Mouse (Mus musculus) layer of hippocampus, postnatal 25 days (tissue): ENCODE measurements at regions not wholly inside any gene's neighbourhood (a gene's known extent, or its start where the extent isn't known, plus 50 kb on each side); places are given as distances from the start of the nearest gene placed in this dataset.
"Not testable (repeated sequence)": the region's sequence is repeated elsewhere in the genome, so short reads cannot be mapped to it uniquely, and the experiment has no call there.

Experiments
- DNase-seq, 2 experiments: peaks; one replicate each; pipeline ENCODE4 v3.0.0; 2022; ENCODE audit warnings: mixed read lengths in 2 of 2, low spot score in 1 of 2; ENCODE audit errors: extremely low spot score in 1 of 2

DNA sequence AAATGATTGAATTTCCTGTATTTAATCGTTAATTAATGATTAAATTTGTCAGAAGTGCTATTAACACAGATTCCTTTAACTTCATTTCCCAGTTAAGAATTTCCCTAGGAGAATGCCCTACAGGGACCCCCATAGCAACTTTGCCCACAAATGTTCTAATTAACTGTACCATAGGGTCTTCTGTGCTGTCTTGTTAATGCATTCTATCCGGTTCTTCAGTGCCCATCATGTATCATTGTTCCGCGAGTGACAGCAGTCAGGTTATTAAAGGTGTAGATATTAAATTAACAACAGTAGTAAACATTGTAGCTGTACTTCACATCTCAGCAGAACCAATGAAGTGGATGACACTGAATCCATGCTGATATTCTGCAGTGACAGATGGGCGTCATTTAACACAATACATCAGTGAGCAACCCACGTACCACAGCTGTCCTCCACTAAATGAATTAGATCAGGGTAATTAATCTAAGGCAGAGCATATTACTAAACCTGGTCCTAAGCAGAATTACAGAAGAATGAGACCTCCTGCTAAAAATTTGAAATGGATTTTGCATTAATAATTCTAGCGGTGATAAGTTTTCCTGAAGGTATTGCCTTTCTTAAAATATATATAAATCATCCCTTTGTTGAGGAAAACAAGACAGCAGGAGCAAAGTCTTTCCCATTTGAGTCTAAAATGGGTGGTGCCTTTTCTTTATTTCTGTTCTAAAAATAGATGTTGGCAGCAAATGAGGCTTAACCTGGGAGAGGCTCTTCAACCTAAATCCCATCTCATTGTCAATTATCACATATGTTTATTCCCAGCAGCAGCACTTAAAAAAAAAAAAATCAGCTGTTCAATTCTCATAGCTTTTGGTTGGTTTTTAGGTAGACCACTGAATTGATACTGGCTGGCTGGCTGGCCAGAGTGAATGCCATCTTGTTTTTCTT, 872.3 kb downstream of the Nxph1 start:
- peak in 1 of 2 experiments; percentile 3 for DNase-seq

DNA sequence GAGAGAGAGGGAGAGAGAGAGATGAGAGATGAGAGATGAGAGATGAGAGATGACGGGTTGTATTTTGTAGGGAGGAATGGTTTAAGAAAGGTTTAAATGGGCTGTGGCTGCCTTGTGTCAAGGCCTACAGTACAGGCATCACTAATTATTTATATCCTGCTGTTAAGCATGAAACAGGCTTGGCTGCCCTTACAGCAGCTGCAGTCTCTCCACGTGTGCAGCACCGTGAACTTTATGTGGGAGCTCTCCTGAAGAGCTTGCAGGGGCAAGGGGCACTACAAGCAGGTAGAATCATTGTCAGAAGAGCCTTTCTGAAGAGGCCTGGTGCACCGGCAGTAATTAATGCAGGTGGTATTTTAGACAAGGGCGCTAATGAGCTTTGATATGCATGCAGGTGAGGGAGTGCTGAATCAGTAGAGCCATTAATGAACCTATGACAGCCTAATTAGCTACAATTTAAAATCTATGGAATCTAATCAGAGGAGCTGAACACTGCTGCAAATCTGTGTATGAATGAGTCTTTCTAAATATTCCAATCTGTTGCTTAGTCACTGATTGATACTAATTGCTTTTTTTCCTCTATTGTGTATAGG, 886.7 kb downstream of the Nxph1 start:
- no peak for DNase-seq

DNA sequence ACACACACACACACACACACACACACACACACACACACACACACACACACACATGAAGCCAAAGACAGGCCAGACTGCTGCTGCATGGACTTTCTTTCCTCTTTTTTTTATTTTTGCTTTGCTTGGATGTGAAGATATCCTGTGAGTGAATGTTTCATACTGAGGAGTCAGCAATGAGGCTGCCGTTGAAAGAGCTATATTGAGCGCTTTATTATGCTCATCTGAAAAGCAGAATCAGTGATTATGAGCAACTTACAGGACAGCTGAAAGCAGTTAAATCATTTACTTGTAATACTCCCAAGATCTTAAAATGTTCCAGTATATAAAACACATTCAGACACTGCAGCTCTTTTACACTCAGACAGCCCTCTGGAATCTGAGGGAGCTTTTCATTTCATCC, 894.2 kb downstream of the Nxph1 start:
- no peak for DNase-seq

DNA sequence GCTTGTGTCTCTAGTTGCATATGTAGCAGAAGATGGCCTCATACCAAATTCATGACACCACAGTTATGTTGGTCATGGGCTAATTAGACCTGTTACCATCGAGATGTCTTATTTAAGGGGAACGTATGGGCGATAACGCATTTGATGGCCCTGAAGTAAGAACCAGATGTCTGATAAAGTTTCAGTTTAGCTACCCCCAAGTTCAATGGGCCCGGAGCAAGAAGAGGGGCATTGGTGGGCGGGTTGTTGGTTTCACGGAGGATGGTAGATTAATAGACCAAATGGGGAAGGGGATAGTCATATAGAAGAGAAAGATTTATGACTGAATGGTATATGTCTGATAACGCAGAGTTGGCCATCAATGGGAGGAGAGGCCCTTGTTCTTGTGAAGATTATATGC, 941.6 kb downstream of the Nxph1 start:
- DNase-seq = not testable (repeated sequence)
